In genomic region chr1:170975751-170976161, GRCm38 (mm10) we compare ENCODE assay signal across 10 mouse cellular contexts. TPM values are rescaled to one million over a fixed set of nuclear protein-coding genes. Genes with fewer than 3 reads are reported as not detected.
A peak's percentile ranks its signal among the peaks of the same experiment; 100 is the strongest.
DNase-seq lines count a peak whose midpoint lies in the region; ATAC-seq lines count a peak whose summit lies in the region.
"Had no signal": no experiment of that assay in that cellular context is flagged by ENCODE, and none has a peak within 500 bp of the region (broad histone marks: within the 10 kb centered on the region; RNA-seq: fewer than 3 reads in every experiment).

No protein-coding gene starts in this region.

- H3K9me3 ChIP-seq in kidney, embryonic 16.5 days (ENCODE audit: low read length), result no peaks in the 10 kb centered on the region
- H3K9me3 ChIP-seq: midbrain, embryonic 12.5 days had no signal

- no peak overlapping the region for H3K9ac ChIP-seq in kidney, embryonic 16.5 days (replicated peaks; ENCODE audit: low read length)
- H3K9ac ChIP-seq: midbrain, embryonic 12.5 days had no signal

- no peak overlapping the region for H3K4me3 ChIP-seq in kidney, embryonic 16.5 days (ENCODE audit: low read length)
- H3K4me3 ChIP-seq: left cerebral cortex, adult 2 months; midbrain, embryonic 12.5 days had no signal

- H3K4me2 ChIP-seq in kidney, embryonic 16.5 days (replicated peaks; ENCODE audit: low read depth, low read length), result 0 out of 2 replicates have a peak overlapping the region, but pooled peaks have one; percentile 16
- H3K4me2 ChIP-seq: midbrain, embryonic 12.5 days had no signal

- intact Hi-C loops in left cerebral cortex, postnatal 10 days (cut with DNase I), result no loop called here

- H3K27me3 ChIP-seq in kidney, embryonic 16.5 days (ENCODE audit: insufficient read depth, low read length), result no peaks in the 10 kb centered on the region
- H3K27me3 ChIP-seq: midbrain, embryonic 12.5 days had no signal

- ATAC-seq in cerebellum, adult (ENCODE audit: insufficient number of reproducible peaks, low FRiP score, low TSS enrichment), result peak; percentile 52; the same call in 1 of the 2 replicates
- ATAC-seq in kidney, embryonic 16.5 days (ENCODE audit: low FRiP score, low TSS enrichment), result peak; percentile 94
- ATAC-seq in neutrophil, adult 5-6 weeks (ENCODE audit: extremely low read depth, insufficient number of reproducible peaks, low FRiP score, poor library complexity, severe bottlenecking), result peak; percentile 87
- no peak for ATAC-seq in CD4-positive, CD25-positive, alpha-beta regulatory T cell, adult 4 months

- H3K27ac ChIP-seq in kidney, embryonic 16.5 days (ENCODE audit: low read length), result peak overlapping the region; percentile 67
- H3K27ac ChIP-seq: left cerebral cortex, adult 2 months; midbrain, embryonic 12.5 days had no signal

- 51% methylated on average over 7 of the region's 7 CpGs for WGBS in kidney, embryonic 16.5 days

- DNase-seq in cerebellum, adult 9-10 months, result no peak
- peak; percentile 36 to 37 for DNase-seq in right cerebral cortex, postnatal 10 days (ENCODE audit: low spot score in 2 of 2)
- no peak for DNase-seq in right cerebral cortex, adult 18-20 months
- DNase-seq in left cerebral cortex, postnatal 10 days (ENCODE audit: extremely low spot score in 1 of 2, low spot score in 2 of 2), result no peak

- H3K36me3 ChIP-seq in kidney, embryonic 16.5 days (ENCODE audit: insufficient read depth, low read length), result no peaks in the 10 kb centered on the region
- H3K36me3 ChIP-seq: midbrain, embryonic 12.5 days had no signal

- H3K4me1 ChIP-seq in kidney, embryonic 16.5 days (ENCODE audit: insufficient read depth, low read length), result no peaks in the 10 kb centered on the region
- H3K4me1 ChIP-seq: midbrain, embryonic 12.5 days had no signal

RNA-seq across cellular contexts. Expression of gene Fcgr2b, which starts 0.6 kb away (rescaled TPM):
- polyA plus RNA-seq in kidney, embryonic 16.5 days (2015; fragmentation: Nextera tagmentation; extraction: Ambion mirVana), result 2.6 and 3.9 TPM in 2 replicates
- total RNA-seq in neutrophil, adult 5-6 weeks (2017), result 136 and 145 TPM in 2 replicates
- total RNA-seq in left cerebral cortex, postnatal 10 days (2021), result 1 to 10 TPM; 3.8 to 5.4 TPM
- 1 to 10 TPM in 1 of 2 experiments, not detected in 1; 1.1 TPM for polyA plus RNA-seq in CD4-positive, CD25-positive, alpha-beta regulatory T cell, adult 4 months (2017; shearing (Covaris generic))

RNA-seq across cellular contexts. Expression of gene Fcgr4, which starts 43.0 kb away (rescaled TPM):
- 0.87 and 1.3 TPM in 2 replicates for polyA plus RNA-seq in kidney, embryonic 16.5 days (2015; fragmentation: Nextera tagmentation; extraction: Ambion mirVana)
- 134 TPM in 2 replicates for total RNA-seq in neutrophil, adult 5-6 weeks (2017)
- total RNA-seq in left cerebral cortex, postnatal 10 days (2021), result not detected
- under 1 TPM in 1 of 2 experiments, not detected in 1; 0.26 TPM for polyA plus RNA-seq in CD4-positive, CD25-positive, alpha-beta regulatory T cell, adult 4 months (2017; shearing (Covaris generic))

RNA-seq across cellular contexts. Expression of gene Fcrla, which starts 48.4 kb away (rescaled TPM):
- polyA plus RNA-seq in kidney, embryonic 16.5 days (2015; fragmentation: Nextera tagmentation; extraction: Ambion mirVana), result not detected in 2 replicates
- total RNA-seq in neutrophil, adult 5-6 weeks (2017), result 255 and 258 TPM in 2 replicates
- total RNA-seq in left cerebral cortex, postnatal 10 days (2021), result not detected
- 1 to 10 TPM in 1 of 2 experiments, under 1 TPM in 1; 0.52 to 3.9 TPM for polyA plus RNA-seq in CD4-positive, CD25-positive, alpha-beta regulatory T cell, adult 4 months (2017; shearing (Covaris generic))
- total RNA-seq: left cerebral cortex, adult 2 months had no signal
- polyA plus RNA-seq: midbrain, embryonic 12.5 days had no signal

Comparison
In these comparisons a context has a peak if more than half of its experiments do, and no peak if none do; other contexts are left out.
1. DNase-seq: peak in right cerebral cortex, postnatal 10 days (2 of 2); none in cerebellum, adult 9-10 months (single experiment), right cerebral cortex, adult 18-20 months (single experiment) and left cerebral cortex, postnatal 10 days (0 of 2).
2. RNA of gene Fcgr2b, which starts 0.6 kb away (total RNA-seq): 136 to 145 TPM in neutrophil, adult 5-6 weeks; 3.8 to 5.4 TPM in left cerebral cortex, postnatal 10 days; every median in the first group is over 10 times any median in the second.
3. RNA of gene Fcgr4, which starts 43.0 kb away (total RNA-seq): 134 TPM in neutrophil, adult 5-6 weeks; not detected in left cerebral cortex, postnatal 10 days; every median in the first group is over 100 times any median in the second.
4. RNA of gene Fcrla, which starts 48.4 kb away (total RNA-seq): 255 to 258 TPM in neutrophil, adult 5-6 weeks; not detected in left cerebral cortex, postnatal 10 days; every median in the first group is over 100 times any median in the second.